Mouse (Mus musculus) cerebellum, adult 2 months (tissue): ENCODE measurements at regions not wholly inside any gene's neighbourhood (a gene's known extent, or its start where the extent isn't known, plus 50 kb on each side); places are given as distances from the start of the nearest gene placed in this dataset.

ENCODE experiments used
- CTCF ChIP-seq: fragments of 200-500 bp; IDR thresholded peaks from 2 replicates; pipeline ENCODE4 v1.5.1; 2011; ENCODE audit warnings: low read depth, mild to moderate bottlenecking, control low read depth, low read length, moderate library complexity, borderline replicate concordance; ENCODE audit not compliant: insufficient read depth
- POLR2A ChIP-seq: fragments of 200-500 bp; IDR thresholded peaks from 2 replicates; pipeline ENCODE4 v1.6.1; 2011; ENCODE audit warnings: low read length, control low read depth, borderline replicate concordance; ENCODE audit not compliant: insufficient read depth

- TF ChIP-seq CTCF (no peak), POLR2A (no peak)
Measured at GRCm38 (mm10) chr4:83976067-83976466, 450.7 kb downstream of the Ccdc171 start.
